Mouse (Mus musculus) embryonic facial prominence, embryonic 15.5 days (tissue): Measurements from ENCODE around the gene Gm20388. TPM values are rescaled to one million over a fixed set of nuclear protein-coding genes. Genes with fewer than 3 reads are reported as not detected.

Experiments used
- ATAC-seq: fragments of 200-750 bp; cut with Nextera tagmentation; 2 replicates; pipeline ENCODE4 v1.8.0; 2017; ENCODE audit warnings: low read depth, moderate TSS enrichment; ENCODE audit not compliant: insufficient number of reproducible peaks, low FRiP score, low TSS enrichment
- H3K27ac ChIP-seq: fragments of 300-500 bp; sonication (generic); replicated peaks from 2 replicates; pipeline ENCODE4 v1.5.1; 2015; ENCODE audit warnings: mild to moderate bottlenecking, inconsistent platforms
- H3K27me3 ChIP-seq: fragments of 300-500 bp; sonication (generic); 2 replicates; pipeline ENCODE4 v1.6.1; 2015; ENCODE audit warnings: inconsistent platforms
- H3K36me3 ChIP-seq: fragments of 300-500 bp; sonication (generic); 2 replicates; pipeline ENCODE4 v1.6.1; 2015; ENCODE audit warnings: mild to moderate bottlenecking, inconsistent platforms
- H3K4me1 ChIP-seq: fragments of 300-500 bp; sonication (generic); 2 replicates; pipeline ENCODE4 v1.6.1; 2015; ENCODE audit warnings: inconsistent platforms
- H3K4me2 ChIP-seq: fragments of 300-500 bp; sonication (generic); replicated peaks from 2 replicates; pipeline ENCODE4 v1.6.1; 2015; ENCODE audit warnings: mild to moderate bottlenecking, inconsistent platforms
- H3K4me3 ChIP-seq: fragments of 300-500 bp; sonication (generic); replicated peaks from 2 replicates; pipeline ENCODE4 v1.5.1; 2015; ENCODE audit warnings: mild to moderate bottlenecking, inconsistent platforms
- H3K9ac ChIP-seq: fragments of 300-500 bp; sonication (generic); 2 replicates; pipeline ENCODE4 v1.6.1; 2015; ENCODE audit warnings: inconsistent platforms
- H3K9me3 ChIP-seq: fragments of 300-500 bp; sonication (generic); replicated peaks from 2 replicates; pipeline ENCODE4 v1.6.1; 2016; ENCODE audit warnings: inconsistent platforms
- WGBS: fragments of 180-500 bp; shearing (Covaris S2); methylation state at CpG from one replicate; pipeline ENCODE4 v1.1.7; 2015; 5-methylcytosine and 5-hydroxymethylcytosine counted together
- polyA plus RNA-seq: library from polyadenylated mRNA; unstranded; fragments of >200 nt; fragmentation: Nextera tagmentation; extraction: Ambion mirVana; gene quantifications from 2 replicates; pipeline ENCODE4 v1.2.1, GENCODE M21; 2015

The Gm20388 gene
- polyA plus RNA-seq, 1 experiment from 2014 or later = 8.0 TPM

GRCm38 (mm10) chr8:121344486-121344885 is 1433.8 kb downstream of the Gm20388 start:
- Histone ChIP-seq H3K27me3 (peaks cover 11% of the 10 kb centered on the region; the same call in 1 of the 2 replicates), H3K9me3 (no peaks in the 10 kb centered on the region), H3K27ac (no peak overlapping the region), H3K4me3 (no peak overlapping the region), H3K4me1 (peaks cover 17% of the 10 kb centered on the region), H3K36me3 (no peaks in the 10 kb centered on the region), H3K4me2 (no peak overlapping the region), H3K9ac (no peak overlapping the region)
- 87% methylated on average over 9 of the region's 9 CpGs for WGBS
- ATAC-seq = no peak

GRCm38 (mm10) chr8:121346175-121346574 is 1435.5 kb downstream of the Gm20388 start:
- Histone ChIP-seq H3K27me3 (peaks cover 11% of the 10 kb centered on the region; the same call in 1 of the 2 replicates), H3K4me3 (no peak overlapping the region), H3K9me3 (no peaks in the 10 kb centered on the region), H3K36me3 (no peaks in the 10 kb centered on the region), H3K9ac (no peak overlapping the region), H3K4me1 (peaks cover 17% of the 10 kb centered on the region), H3K4me2 (no peak overlapping the region), H3K27ac (no peak overlapping the region)
- WGBS = 71% methylated on average over 13 of the region's 13 CpGs
- no peak for ATAC-seq

GRCm38 (mm10) chr8:121346862-121347261 is 1436.2 kb downstream of the Gm20388 start:
- Histone ChIP-seq H3K4me3 (no peak overlapping the region), H3K4me1 (peaks cover 17% of the 10 kb centered on the region), H3K9ac (no peak overlapping the region), H3K9me3 (no peaks in the 10 kb centered on the region), H3K27me3 (peaks cover 8% of the 10 kb centered on the region; the same call in 1 of the 2 replicates), H3K27ac (no peak overlapping the region), H3K36me3 (no peaks in the 10 kb centered on the region), H3K4me2 (no peak overlapping the region)
- 57% methylated on average over 9 of the region's 9 CpGs for WGBS
- no peak for ATAC-seq

- no peaks in the 10 kb centered on the region for H3K9me3 ChIP-seq
- ATAC-seq = no peak
- no peak overlapping the region for H3K9ac ChIP-seq
- H3K4me1 ChIP-seq = 0 out of 2 replicates have a peak, but pooled peaks cover 4% of the 10 kb centered on the region
- no peak overlapping the region for H3K4me3 ChIP-seq
- no peak overlapping the region for H3K4me2 ChIP-seq
- WGBS = 23% methylated on average over 4 of the region's 4 CpGs
- H3K27ac ChIP-seq = no peak overlapping the region
- 0 out of 2 replicates have a peak, but pooled peaks cover 8% of the 10 kb centered on the region for H3K27me3 ChIP-seq
- no peaks in the 10 kb centered on the region for H3K36me3 ChIP-seq
These were observed 1438.4 kb downstream of the Gm20388 start for GRCm38 (mm10) chr8:121348998-121349397.

- WGBS = 52% methylated on average over 9 of the region's 9 CpGs
- no peak overlapping the region for H3K4me3 ChIP-seq
- H3K4me2 ChIP-seq = no peak overlapping the region
- H3K9me3 ChIP-seq = no peaks in the 10 kb centered on the region
- H3K27me3 ChIP-seq = 0 out of 2 replicates have a peak, but pooled peaks cover 3% of the 10 kb centered on the region
- H3K4me1 ChIP-seq = 0 out of 2 replicates have a peak, but pooled peaks cover 4% of the 10 kb centered on the region
- no peak for ATAC-seq
- no peak overlapping the region for H3K27ac ChIP-seq
- H3K36me3 ChIP-seq = no peaks in the 10 kb centered on the region
- no peak overlapping the region for H3K9ac ChIP-seq
These were observed 1440.2 kb downstream of the Gm20388 start for GRCm38 (mm10) chr8:121350803-121351202.

- no peak for ATAC-seq
These were observed 1444.2 kb downstream of the Gm20388 start for GRCm38 (mm10) chr8:121354844-121355243.

GRCm38 (mm10) chr8:121357451-121357850 is 1446.8 kb downstream of the Gm20388 start:
- Histone ChIP-seq H3K9ac (no peak overlapping the region), H3K36me3 (no peaks in the 10 kb centered on the region), H3K27me3 (peaks cover 21% of the 10 kb centered on the region; the same call in 1 of the 2 replicates), H3K27ac (no peak overlapping the region), H3K4me1 (peaks cover 15% of the 10 kb centered on the region), H3K9me3 (no peaks in the 10 kb centered on the region), H3K4me3 (no peak overlapping the region), H3K4me2 (no peak overlapping the region)
- WGBS = 85% methylated on average over 4 of the region's 4 CpGs
- ATAC-seq = no peak

More at GRCm38 (mm10) chr8:121354844-121355243, 1444.2 kb downstream of the Gm20388 start:
- Histone ChIP-seq H3K9ac (no peak overlapping the region), H3K4me1 (peaks cover 13% of the 10 kb centered on the region), H3K9me3 (no peaks in the 10 kb centered on the region), H3K36me3 (no peaks in the 10 kb centered on the region), H3K4me3 (no peak overlapping the region), H3K27ac (no peak overlapping the region), H3K4me2 (no peak overlapping the region), H3K27me3 (peaks cover 8% of the 10 kb centered on the region; the same call in 1 of the 2 replicates)
- 76% methylated on average over 10 of the region's 10 CpGs for WGBS

GRCm38 (mm10) chr8:121358609-121359008 is 1448.0 kb downstream of the Gm20388 start:
- H3K9ac ChIP-seq = no peak overlapping the region

GRCm38 (mm10) chr8:121359131-121359981 is 1448.7 kb downstream of the Gm20388 start:
- Histone ChIP-seq H3K4me1 (peaks cover 15% of the 10 kb centered on the region), H3K4me2 (no peak overlapping the region; the same call in 1 of the 2 replicates), H3K9me3 (no peaks in the 10 kb centered on the region), H3K27ac (no peak overlapping the region), H3K27me3 (peaks cover 24% of the 10 kb centered on the region; the same call in 1 of the 2 replicates), H3K9ac (no peak overlapping the region), H3K36me3 (no peaks in the 10 kb centered on the region), H3K4me3 (no peak overlapping the region)
- ATAC-seq = no peak
- WGBS = 8% methylated on average over 20 of the region's 20 CpGs

More at GRCm38 (mm10) chr8:121358609-121359008, 1448.0 kb downstream of the Gm20388 start:
- no peak overlapping the region for H3K4me3 ChIP-seq
- H3K27ac ChIP-seq = no peak overlapping the region
- H3K4me2 ChIP-seq = no peak overlapping the region
- peaks cover 24% of the 10 kb centered on the region; the same call in 1 of the 2 replicates for H3K27me3 ChIP-seq
- 50% methylated on average over 4 of the region's 4 CpGs for WGBS
- peaks cover 15% of the 10 kb centered on the region for H3K4me1 ChIP-seq
- no peak for ATAC-seq
- no peaks in the 10 kb centered on the region for H3K36me3 ChIP-seq
- H3K9me3 ChIP-seq = no peaks in the 10 kb centered on the region

- Histone ChIP-seq H3K9ac (no peak overlapping the region), H3K9me3 (no peaks in the 10 kb centered on the region), H3K27ac (no peak overlapping the region), H3K36me3 (no peaks in the 10 kb centered on the region), H3K27me3 (peaks cover 24% of the 10 kb centered on the region; the same call in 1 of the 2 replicates), H3K4me3 (no peak overlapping the region), H3K4me2 (no peak overlapping the region), H3K4me1 (peaks cover 15% of the 10 kb centered on the region)
- no peak for ATAC-seq
- WGBS = 50% methylated on average over 6 of the region's 6 CpGs
These were observed 1449.4 kb downstream of the Gm20388 start for GRCm38 (mm10) chr8:121360001-121360400.

GRCm38 (mm10) chr8:121361166-121361565 is 1450.5 kb downstream of the Gm20388 start:
- Histone ChIP-seq H3K27ac (no peak overlapping the region), H3K9ac (no peak overlapping the region), H3K36me3 (no peaks in the 10 kb centered on the region), H3K4me3 (no peak overlapping the region), H3K4me2 (no peak overlapping the region), H3K9me3 (no peaks in the 10 kb centered on the region), H3K27me3 (peaks cover 24% of the 10 kb centered on the region; the same call in 1 of the 2 replicates), H3K4me1 (peaks cover 15% of the 10 kb centered on the region)
- no peak for ATAC-seq
- WGBS = 44% methylated on average over 8 of the region's 8 CpGs
